Mouse (Mus musculus) lung, postnatal 0 days (tissue): ENCODE data around the gene Trmt112. TPM values are rescaled to one million over a fixed set of nuclear protein-coding genes. Genes with fewer than 3 reads are reported as not detected.

Experiments used
- ATAC-seq: fragments of 200-750 bp; cut with Nextera tagmentation; 2 replicates; pipeline ENCODE4 v1.8.0; 2017; ENCODE audit warnings: moderate library complexity
- DNase-seq: peaks from one replicate; pipeline ENCODE4 v3.0.0-alpha.2; 2016; ENCODE audit warnings: low spot score
- H3K27ac ChIP-seq: fragments of 300-500 bp; sonication (generic); 2 replicates; pipeline ENCODE4 v1.5.1; 2014; ENCODE audit warnings: antibody characterized with exemption, mild to moderate bottlenecking, low read length, mixed read lengths
- H3K27me3 ChIP-seq: fragments of 300-500 bp; sonication (generic); replicated peaks from 2 replicates; pipeline ENCODE4 v1.6.1; 2014; ENCODE audit warnings: low read length, mixed read lengths; ENCODE audit not compliant: insufficient read depth
- H3K36me3 ChIP-seq: fragments of 300-500 bp; sonication (generic); 2 replicates; pipeline ENCODE4 v1.6.1; 2014; ENCODE audit warnings: low read length, mixed read lengths; ENCODE audit not compliant: insufficient read depth
- H3K4me1 ChIP-seq: fragments of 300-500 bp; sonication (generic); 2 replicates; pipeline ENCODE4 v1.6.1; 2014; ENCODE audit warnings: antibody characterized with exemption, low read depth, low read length, mixed read lengths; ENCODE audit not compliant: insufficient read depth
- H3K4me2 ChIP-seq: fragments of 300-500 bp; sonication (generic); replicated peaks from 2 replicates; pipeline ENCODE4 v1.6.1; 2014; ENCODE audit warnings: low read depth, mild to moderate bottlenecking, low read length, moderate library complexity, mixed read lengths
- H3K4me3 ChIP-seq: fragments of 300-500 bp; sonication (generic); 2 replicates; pipeline ENCODE4 v1.5.1; 2014; ENCODE audit warnings: low read depth, low read length
- H3K9ac ChIP-seq: fragments of 300-500 bp; sonication (generic); replicated peaks from 2 replicates; pipeline ENCODE4 v1.6.1; 2014; ENCODE audit warnings: low read depth, mild to moderate bottlenecking
- H3K9me3 ChIP-seq: fragments of 300-500 bp; sonication (generic); 2 replicates; pipeline ENCODE4 v1.6.1; 2016; ENCODE audit warnings: low read length, mixed read lengths
- CTCF ChIP-seq: IDR thresholded peaks from 2 replicates; pipeline ENCODE4 v1.5.1; 2016; ENCODE audit warnings: antibody characterized with exemption, mild to moderate bottlenecking
- EP300 ChIP-seq: IDR thresholded peaks from 2 replicates; pipeline ENCODE4 v1.6.1; 2016; ENCODE audit warnings: antibody characterized with exemption, mild to moderate bottlenecking, control low read depth
- WGBS: fragments of 180-500 bp; shearing (Covaris S2); extraction: QIAGEN DNeasy Blood & Tissue Kit; methylation state at CpG from one replicate; pipeline ENCODE4 v1.1.7; 2014; 5-methylcytosine and 5-hydroxymethylcytosine counted together
- polyA plus RNA-seq: library from polyadenylated mRNA; unstranded; fragments of >200 nt; fragmentation: Nextera tagmentation; extraction: Ambion mirVana; gene quantifications from 2 replicates; pipeline ENCODE4 v1.2.1, GENCODE M21; 2015

The Trmt112 gene
- polyA plus RNA-seq, 1 experiment from 2014 or later = 93.3 TPM

DNA sequence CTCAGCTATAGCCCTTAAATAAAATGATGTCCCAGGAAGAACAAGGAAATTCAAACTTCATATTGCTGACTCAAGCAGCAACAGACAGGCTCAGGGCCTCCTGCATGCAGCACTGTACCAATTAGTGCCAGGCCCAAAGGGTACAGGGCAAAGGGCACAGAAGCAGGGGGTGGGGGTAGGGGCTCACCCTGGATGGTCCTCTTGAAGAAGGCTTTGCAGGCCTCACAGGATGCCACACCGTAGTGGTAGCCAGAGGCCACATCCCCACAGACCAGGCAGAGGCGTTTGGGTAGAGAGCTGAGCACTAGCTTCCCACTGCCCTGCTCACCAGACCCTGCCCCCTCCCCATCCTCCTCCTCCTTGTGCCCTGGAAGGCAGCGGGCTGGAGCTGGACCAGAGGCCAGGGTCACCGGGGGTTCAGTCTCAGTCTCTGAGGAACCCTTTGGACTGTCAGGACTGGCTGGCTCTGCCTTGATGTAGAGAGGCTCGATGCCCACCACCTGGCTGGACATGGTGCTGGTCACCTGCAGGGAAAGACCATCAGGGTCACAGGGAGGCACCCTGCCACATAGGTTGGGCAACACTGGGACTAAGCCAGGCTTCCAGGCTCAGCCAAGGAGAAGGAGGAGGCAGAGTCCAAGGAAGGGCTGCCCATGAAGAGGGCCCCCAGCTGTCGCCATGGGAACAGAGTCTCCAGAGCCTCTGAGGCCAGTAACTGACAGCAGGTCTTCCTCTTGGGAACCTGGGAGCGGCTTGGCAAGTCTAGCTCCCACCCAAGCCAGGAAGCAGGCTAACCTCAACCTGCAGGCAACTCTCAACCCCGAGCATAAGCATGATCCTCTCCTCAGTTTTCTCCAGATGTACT is 10.6 kb downstream of the Trmt112 start:
- Histone ChIP-seq H3K4me1 (peaks cover 15% of the 10 kb centered on the region), H3K9me3 (no peaks in the 10 kb centered on the region), H3K4me3 (peak overlapping the region; percentile 74; the same call in 1 of the 2 replicates), H3K4me2 (peak overlapping the region; percentile 94), H3K27me3 (peaks cover under 1% of the 10 kb centered on the region), H3K9ac (peak overlapping the region; percentile 60; the same call in 1 of the 2 replicates), H3K27ac (no peak overlapping the region; the same call in 1 of the 2 replicates), H3K36me3 (no peaks in the 10 kb centered on the region)
- WGBS = 38% methylated on average over 8 of the region's 8 CpGs
- no peak for TF ChIP-seq CTCF
- no peak for TF ChIP-seq EP300
- DNase-seq = peak; percentile 67
- no peak for ATAC-seq

DNA sequence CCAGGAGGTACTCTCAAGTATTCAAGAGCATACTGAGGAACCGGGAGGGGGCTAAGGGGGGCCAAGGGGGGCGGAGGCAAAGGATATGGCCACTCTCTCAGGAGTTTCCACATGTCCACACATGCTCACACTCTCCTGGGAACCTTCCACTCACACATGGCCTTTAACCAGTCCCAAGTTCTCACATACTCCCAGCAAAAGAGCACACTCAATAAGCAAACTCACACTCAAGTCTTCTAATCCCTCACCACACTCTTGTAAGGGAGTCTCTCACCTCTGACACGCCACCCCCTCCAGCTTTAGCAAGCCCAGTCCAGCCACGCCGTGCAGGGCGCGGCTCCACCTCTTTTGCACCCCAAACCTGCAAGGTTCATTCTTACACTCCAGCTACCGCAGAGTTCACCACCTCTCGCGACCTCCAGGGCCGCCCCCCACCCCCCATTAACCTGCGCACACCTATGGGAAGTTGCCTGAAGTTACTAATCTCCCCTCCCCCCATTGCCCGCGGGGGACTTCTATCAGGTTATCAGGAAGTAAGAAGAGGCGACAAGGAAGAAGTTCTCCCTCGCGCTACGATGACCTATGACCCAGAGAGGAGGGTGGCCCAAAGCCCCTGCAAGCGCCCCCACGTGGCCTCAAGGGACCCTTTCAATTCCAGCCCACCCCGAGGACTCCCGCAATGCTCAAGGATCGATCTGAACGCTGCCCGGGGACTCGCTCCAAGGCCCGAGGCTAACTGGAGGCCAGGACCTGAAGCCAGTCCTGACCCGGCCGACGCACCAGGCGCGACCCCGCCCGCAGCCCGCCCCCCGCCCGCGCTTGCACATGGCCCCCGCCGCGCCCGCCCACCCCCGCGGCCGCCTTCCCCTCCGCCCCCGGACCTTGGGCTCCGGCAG is 11.5 kb downstream of the Trmt112 start:
- Histone ChIP-seq H3K27me3 (peaks cover 9% of the 10 kb centered on the region), H3K9ac (peak overlapping the region; percentile 60), H3K36me3 (no peaks in the 10 kb centered on the region), H3K4me1 (peaks cover 19% of the 10 kb centered on the region), H3K27ac (peak overlapping the region; percentile 86), H3K4me2 (peak overlapping the region; percentile 94), H3K4me3 (peak overlapping the region; percentile 74), H3K9me3 (no peaks in the 10 kb centered on the region)
- DNase-seq = peak; percentile 70
- no peak for TF ChIP-seq EP300
- peak; percentile 46 for TF ChIP-seq CTCF
- WGBS = 2% methylated on average over 32 of the region's 48 CpGs
- peak; percentile 20; the same call in 1 of the 2 replicates for ATAC-seq

DNA sequence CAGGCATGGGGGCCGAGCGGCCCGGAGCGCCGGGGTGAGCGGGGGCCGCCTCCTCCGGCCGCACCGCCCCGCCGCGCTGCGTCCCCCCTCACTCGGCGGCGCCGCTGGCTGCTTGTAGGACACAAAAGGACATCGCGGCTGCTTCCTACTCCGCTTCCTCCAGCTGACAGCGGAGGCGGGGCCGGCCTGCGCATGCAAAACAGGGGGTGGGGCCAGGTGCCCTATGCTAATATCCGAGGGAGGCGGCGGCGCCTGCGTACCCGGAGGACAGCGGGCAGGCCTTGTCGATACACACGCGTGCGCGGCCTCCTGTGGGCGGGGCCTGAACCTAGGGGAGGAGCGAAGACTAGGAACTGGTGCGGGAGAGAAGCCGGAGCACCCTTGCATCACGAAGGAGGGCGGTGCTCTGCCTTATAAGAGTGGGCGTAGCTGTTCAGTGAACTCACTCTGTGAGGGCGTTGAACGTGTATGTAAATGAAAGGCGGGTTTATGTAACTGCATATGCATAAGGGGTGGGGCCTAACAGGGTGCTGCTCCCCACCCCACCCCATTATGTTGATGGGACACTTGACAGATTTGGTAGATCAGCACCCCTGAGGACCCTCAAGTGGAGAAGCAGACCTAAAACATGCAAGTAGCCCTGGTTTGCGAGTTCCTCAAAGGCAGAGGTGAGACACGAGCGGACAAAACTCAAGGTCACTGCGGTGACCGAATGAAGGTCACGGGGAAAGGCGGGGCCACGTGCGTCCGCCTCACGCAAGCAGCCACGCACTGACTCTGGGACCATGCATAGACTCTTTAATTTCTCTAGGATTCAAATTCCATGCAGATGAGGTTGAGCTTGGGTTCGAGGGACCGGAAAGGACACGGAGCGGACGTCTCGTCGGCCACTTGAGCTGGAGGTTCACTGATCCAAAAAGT is 12.4 kb downstream of the Trmt112 start, which contains the start of gene Esrra:
TSS of gene Esrra (minus strand) at position 167 of the 921 bp plus-strand sequence.
- Histone ChIP-seq H3K36me3 (no peaks in the 10 kb centered on the region), H3K4me2 (peak within 1 kb of the TSS; percentile 94), H3K4me3 (peak within 1 kb of the TSS; percentile 74), H3K9me3 (no peaks in the 10 kb centered on the region), H3K27me3 (peaks cover 18% of the 10 kb centered on the region), H3K4me1 (peaks cover 21% of the 10 kb centered on the region), H3K9ac (peak within 1 kb of the TSS; percentile 60), H3K27ac (peak within 1 kb of the TSS; percentile 86)
- 1% methylated on average over 48 of the region's 66 CpGs for WGBS
- peak; percentile 14; the same call in 1 of the 2 replicates for TF ChIP-seq CTCF
- TF ChIP-seq EP300 = no peak
- ATAC-seq = peak; percentile 95
- peak; percentile 100 for DNase-seq

DNA sequence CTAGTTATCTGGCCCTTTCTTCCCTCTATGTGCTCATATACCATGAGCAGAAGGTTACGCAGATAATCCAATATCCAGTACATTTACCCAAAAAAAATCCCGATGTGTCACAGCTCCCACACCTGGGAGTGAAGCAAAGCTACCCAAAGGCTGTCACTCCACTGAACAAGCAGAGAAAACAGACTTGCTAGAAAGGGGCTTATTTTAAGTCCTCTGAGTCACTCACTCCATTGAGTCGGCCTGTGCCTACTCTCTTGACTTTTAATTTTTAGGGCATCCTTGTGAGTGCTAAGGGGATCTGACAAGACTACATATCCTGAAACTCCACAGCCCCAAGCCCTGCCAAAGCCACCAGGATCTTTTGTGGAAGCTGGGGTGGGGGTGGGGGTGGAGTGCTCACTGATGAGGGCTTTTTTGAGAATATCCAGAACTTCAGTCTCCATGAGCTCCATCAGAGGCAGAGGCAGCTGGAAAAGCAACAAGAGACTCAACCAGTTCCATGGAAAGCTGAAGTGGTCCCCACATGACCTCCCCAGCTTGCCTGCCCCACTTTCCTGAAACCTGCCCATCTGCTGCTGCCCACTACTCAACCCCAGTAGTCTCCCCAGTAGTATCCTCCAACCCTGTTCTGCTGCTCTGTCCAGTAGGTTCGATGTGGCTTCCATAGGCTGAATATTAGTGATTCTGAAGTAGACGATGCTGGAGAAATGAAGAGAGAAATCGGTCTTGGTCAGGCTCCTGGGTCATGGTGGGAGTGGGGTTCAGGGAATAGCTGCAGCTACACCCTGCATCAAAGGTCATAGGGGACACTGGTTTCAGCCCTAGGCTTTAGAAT is 13.6 kb downstream of the Trmt112 start:
- no peak overlapping the region for H3K27ac ChIP-seq

More for the DNA sequence above, 13.6 kb downstream of the Trmt112 start:
- peaks cover 24% of the 10 kb centered on the region for H3K4me1 ChIP-seq
- WGBS = 68% methylated on average over 6 of the region's 6 CpGs
- DNase-seq (no peak), ATAC-seq (no peak)
- H3K9ac ChIP-seq = no peak overlapping the region
- no peak overlapping the region for H3K4me3 ChIP-seq
- no peaks in the 10 kb centered on the region for H3K36me3 ChIP-seq
- TF ChIP-seq CTCF (no peak), EP300 (no peak)
- H3K4me2 ChIP-seq = peak overlapping the region; percentile 94; the same call in 1 of the 2 replicates
- H3K27me3 ChIP-seq = peaks cover 30% of the 10 kb centered on the region
- H3K9me3 ChIP-seq = no peaks in the 10 kb centered on the region
